Mouse (Mus musculus) kidney, adult 8-10 months (tissue): ENCODE measurements around the gene 4931409K22Rik.

Source experiments
- DNase-seq, 2 experiments: peaks; one replicate each; pipeline ENCODE4 v3.0.0; 2022

4931409K22Rik gene

GRCm38 (mm10) chr5:24495019-24495418 is 61.6 kb downstream of the 4931409K22Rik start:
- DNase-seq, result no peak
